Mouse (Mus musculus) limb, embryonic 10.5 days (tissue): ENCODE results near the gene Adamtsl1. TPM values are rescaled to one million over a fixed set of nuclear protein-coding genes. Genes with fewer than 3 reads are reported as not detected.

Experiments used
- DNase-seq: peaks from one replicate; pipeline ENCODE4 v3.0.0-alpha.2; 2017; ENCODE audit warnings: low spot score
- H3K27ac ChIP-seq: fragments of 300-500 bp; sonication (generic); 2 replicates; pipeline ENCODE4 v1.5.1; 2016; ENCODE audit warnings: mild to moderate bottlenecking
- H3K27me3 ChIP-seq: fragments of 300-500 bp; sonication (generic); 2 replicates; pipeline ENCODE4 v1.6.1; 2016; ENCODE audit warnings: low read depth, mild to moderate bottlenecking; ENCODE audit not compliant: poor library complexity, severe bottlenecking
- H3K36me3 ChIP-seq: fragments of 300-500 bp; sonication (generic); 2 replicates; pipeline ENCODE4 v1.6.1; 2016; ENCODE audit warnings: mild to moderate bottlenecking, moderate library complexity
- H3K4me1 ChIP-seq: fragments of 300-500 bp; sonication (generic); 2 replicates; pipeline ENCODE4 v1.6.1; 2016
- H3K4me3 ChIP-seq: fragments of 300-500 bp; sonication (generic); 2 replicates; pipeline ENCODE4 v1.5.1; 2016; ENCODE audit warnings: mild to moderate bottlenecking, moderate library complexity
- H3K9me3 ChIP-seq: fragments of 300-500 bp; sonication (generic); replicated peaks from 2 replicates; pipeline ENCODE4 v1.6.1; 2016; ENCODE audit warnings: mild to moderate bottlenecking
- WGBS: fragments of 180-500 bp; shearing (Covaris S2); methylation state at CpG from one replicate; pipeline ENCODE4 v1.1.7; 2016; 5-methylcytosine and 5-hydroxymethylcytosine counted together
- polyA plus RNA-seq: library from polyadenylated mRNA; unstranded; fragments of >200 nt; fragmentation: Nextera tagmentation; extraction: Ambion mirVana; gene quantifications from 2 replicates; pipeline ENCODE4 v1.2.1, GENCODE M21; 2016

Adamtsl1 gene
- polyA plus RNA-seq, 1 experiment from 2014 or later, result 3.7 TPM

GRCm38 (mm10) chr4:85695237-85695636 lies 181.3 kb downstream of the Adamtsl1 start:
- no peaks in the 10 kb centered on the region for H3K4me1 ChIP-seq
- DNase-seq, result no peak
- H3K9me3 ChIP-seq, result no peaks in the 10 kb centered on the region
- no peak overlapping the region for H3K27ac ChIP-seq
- H3K4me3 ChIP-seq, result no peak overlapping the region
- H3K36me3 ChIP-seq, result no peaks in the 10 kb centered on the region
- 91% methylated on average over 1 of the region's 1 CpGs for WGBS
- no peaks in the 10 kb centered on the region for H3K27me3 ChIP-seq

DNA sequence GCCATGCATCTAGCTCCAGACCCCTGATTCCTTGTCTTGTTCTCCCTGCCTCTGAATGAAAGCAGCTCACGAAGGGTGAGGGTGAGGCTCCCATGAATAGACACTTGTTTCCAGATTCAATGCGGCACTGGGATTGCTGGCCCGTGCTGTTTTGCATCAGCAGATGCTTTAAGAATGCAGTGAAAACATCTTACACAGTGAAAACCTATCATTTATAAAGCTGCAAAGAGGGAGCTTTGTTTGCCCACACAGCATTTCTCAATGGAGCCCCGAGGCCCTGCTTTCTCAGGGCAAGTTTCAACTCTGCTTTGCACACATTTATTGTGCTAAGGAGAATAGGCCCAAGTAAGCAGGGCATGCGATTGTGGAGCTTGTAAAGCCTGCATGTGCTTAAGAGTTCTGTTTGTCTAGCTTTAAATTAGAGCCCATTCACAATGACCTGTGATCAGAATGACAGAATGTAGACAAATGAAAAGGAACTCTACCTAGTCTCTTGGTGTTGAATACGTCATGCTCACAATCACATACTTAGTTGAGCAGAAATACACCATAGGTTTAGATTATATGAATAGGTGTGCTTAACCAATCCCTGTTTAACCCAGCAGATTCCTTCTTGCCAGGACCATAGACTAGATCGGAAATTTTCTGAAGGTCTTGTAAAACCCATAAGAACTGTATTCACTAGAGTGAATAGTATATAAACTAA lies 193.5 kb downstream of the Adamtsl1 start:
- H3K27ac ChIP-seq, result no peak overlapping the region
- H3K4me1 ChIP-seq, result no peaks in the 10 kb centered on the region
- no peak for DNase-seq
- no peaks in the 10 kb centered on the region for H3K9me3 ChIP-seq
- whole genome bisulfite sequencing, result 81% methylated on average over 7 of the region's 7 CpGs
- H3K27me3 ChIP-seq, result no peaks in the 10 kb centered on the region
- H3K36me3 ChIP-seq, result no peaks in the 10 kb centered on the region
- H3K4me3 ChIP-seq, result no peak overlapping the region

- Histone ChIP-seq H3K4me3 (no peak overlapping the region), H3K36me3 (no peaks in the 10 kb centered on the region), H3K9me3 (no peaks in the 10 kb centered on the region), H3K4me1 (no peaks in the 10 kb centered on the region), H3K27me3 (no peaks in the 10 kb centered on the region), H3K27ac (no peak overlapping the region)
- WGBS, result 93% methylated on average over 2 of the region's 2 CpGs
- DNase-seq, result no peak
These were observed 195.7 kb downstream of the Adamtsl1 start for GRCm38 (mm10) chr4:85709636-85710035.

DNA sequence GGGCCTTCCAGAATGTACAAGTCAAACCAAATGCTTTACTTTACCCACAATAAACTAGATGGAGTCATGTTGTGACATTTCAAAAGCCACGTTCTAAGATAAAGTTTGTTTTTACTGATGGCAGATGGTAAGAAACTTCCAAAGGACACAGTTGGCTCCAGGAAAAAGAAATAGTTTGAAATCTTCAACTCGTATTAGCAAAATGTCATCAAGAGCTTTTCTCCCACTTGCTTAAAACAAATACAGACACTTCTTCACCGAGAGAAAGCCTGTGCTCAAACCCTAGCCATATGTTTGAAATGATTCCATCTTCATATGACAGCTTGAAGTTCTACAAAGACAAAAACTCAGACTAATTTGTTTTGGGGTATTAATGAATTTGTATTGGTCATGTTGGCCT lies 211.0 kb downstream of the Adamtsl1 start:
- Histone ChIP-seq H3K36me3 (no peaks in the 10 kb centered on the region), H3K27ac (no peak overlapping the region), H3K9me3 (no peaks in the 10 kb centered on the region), H3K4me1 (no peaks in the 10 kb centered on the region), H3K27me3 (no peaks in the 10 kb centered on the region), H3K4me3 (no peak overlapping the region)
- no peak for DNase-seq
- 87% methylated on average over 3 of the region's 3 CpGs for WGBS

DNA sequence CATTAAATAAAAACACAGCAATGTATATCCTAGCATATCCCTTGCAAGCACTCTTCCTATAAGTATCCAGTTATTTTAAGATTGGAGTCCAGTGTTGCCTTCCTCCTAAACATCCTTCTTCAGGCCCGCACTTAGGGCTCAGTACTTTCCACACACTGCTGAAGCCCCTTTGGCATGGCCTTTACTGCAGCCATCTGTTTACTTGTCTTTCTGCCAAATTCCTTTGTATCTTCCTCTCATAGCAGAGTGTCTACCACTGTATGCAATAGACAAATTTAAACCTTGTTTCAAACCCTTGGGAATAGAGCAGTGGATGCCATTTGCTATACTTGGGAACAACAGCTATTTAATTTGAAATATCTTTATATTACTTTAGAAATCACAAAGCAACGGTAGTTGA lies 213.8 kb downstream of the Adamtsl1 start:
- Histone ChIP-seq H3K36me3 (no peaks in the 10 kb centered on the region), H3K27ac (no peak overlapping the region), H3K4me3 (no peak overlapping the region), H3K4me1 (no peaks in the 10 kb centered on the region), H3K9me3 (no peaks in the 10 kb centered on the region), H3K27me3 (no peaks in the 10 kb centered on the region)
- WGBS, result 86% methylated on average over 2 of the region's 2 CpGs
- no peak for DNase-seq

DNA sequence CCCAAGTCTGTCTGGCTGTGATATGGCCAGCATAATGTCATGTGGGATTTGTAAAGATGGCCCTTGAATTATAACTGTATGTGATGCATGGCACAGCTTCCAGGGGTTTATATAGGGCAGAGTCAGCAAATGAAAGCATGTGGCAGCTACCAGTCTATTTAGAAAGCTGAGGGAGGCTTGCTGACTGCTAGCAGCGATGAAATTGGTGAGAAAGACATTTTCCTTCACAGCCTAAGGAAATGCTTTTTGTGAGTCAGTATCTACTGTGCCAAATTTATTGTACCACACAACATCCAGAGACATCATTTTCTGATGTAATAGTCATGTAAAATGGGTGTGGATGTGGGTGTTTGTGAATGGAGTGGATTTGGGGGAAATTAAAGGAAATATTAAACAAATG lies 214.4 kb downstream of the Adamtsl1 start:
- H3K9me3 ChIP-seq, result no peaks in the 10 kb centered on the region
- no peaks in the 10 kb centered on the region for H3K36me3 ChIP-seq
- 91% methylated on average over 1 of the region's 1 CpGs for WGBS
- no peak overlapping the region for H3K4me3 ChIP-seq
- no peaks in the 10 kb centered on the region for H3K27me3 ChIP-seq
- H3K4me1 ChIP-seq, result no peaks in the 10 kb centered on the region
- no peak overlapping the region for H3K27ac ChIP-seq
- no peak for DNase-seq

GRCm38 (mm10) chr4:85740478-85740877 lies 226.5 kb downstream of the Adamtsl1 start:
- no peak for DNase-seq
- H3K27ac ChIP-seq, result no peak overlapping the region

DNA sequence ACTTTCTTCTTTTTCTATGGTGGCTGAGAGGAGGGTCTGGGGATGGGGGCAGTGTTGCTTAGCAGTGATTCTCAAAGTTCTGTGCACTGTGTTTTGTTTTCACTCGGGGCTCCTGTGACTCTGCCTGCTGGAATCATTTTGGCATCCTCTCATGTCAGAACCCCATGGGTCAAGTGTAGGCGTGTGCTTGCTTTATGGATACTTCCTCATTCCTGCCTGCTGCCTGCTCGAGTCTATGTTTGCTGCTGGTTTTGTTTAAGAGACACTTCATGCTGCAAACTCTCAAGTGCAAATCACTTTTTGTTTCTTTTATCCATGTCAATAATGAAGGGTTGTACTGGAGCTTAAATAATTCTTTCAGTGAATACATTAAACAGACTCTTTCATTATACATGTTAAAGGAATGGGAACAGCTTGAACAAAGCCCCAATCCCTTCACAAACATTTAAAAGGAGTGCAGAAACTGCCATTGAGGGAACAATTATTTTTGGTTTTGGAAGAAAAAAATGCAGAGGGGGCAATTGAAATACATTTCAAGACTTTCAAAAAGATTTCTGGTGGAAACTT lies 227.9 kb downstream of the Adamtsl1 start:
- 59% methylated on average over 3 of the region's 3 CpGs for WGBS
- Histone ChIP-seq H3K27ac (no peak overlapping the region), H3K4me1 (0 out of 2 replicates have a peak, but pooled peaks cover 3% of the 10 kb centered on the region), H3K36me3 (no peaks in the 10 kb centered on the region), H3K9me3 (no peaks in the 10 kb centered on the region), H3K27me3 (no peaks in the 10 kb centered on the region), H3K4me3 (no peak overlapping the region)
- no peak for DNase-seq

More at GRCm38 (mm10) chr4:85740478-85740877, 226.5 kb downstream of the Adamtsl1 start:
- H3K36me3 ChIP-seq, result no peaks in the 10 kb centered on the region
- 0 out of 2 replicates have a peak, but pooled peaks cover 3% of the 10 kb centered on the region for H3K4me1 ChIP-seq
- H3K9me3 ChIP-seq, result no peaks in the 10 kb centered on the region
- 81% methylated on average over 4 of the region's 4 CpGs for whole genome bisulfite sequencing
- H3K27me3 ChIP-seq, result no peaks in the 10 kb centered on the region
- H3K4me3 ChIP-seq, result no peak overlapping the region

DNA sequence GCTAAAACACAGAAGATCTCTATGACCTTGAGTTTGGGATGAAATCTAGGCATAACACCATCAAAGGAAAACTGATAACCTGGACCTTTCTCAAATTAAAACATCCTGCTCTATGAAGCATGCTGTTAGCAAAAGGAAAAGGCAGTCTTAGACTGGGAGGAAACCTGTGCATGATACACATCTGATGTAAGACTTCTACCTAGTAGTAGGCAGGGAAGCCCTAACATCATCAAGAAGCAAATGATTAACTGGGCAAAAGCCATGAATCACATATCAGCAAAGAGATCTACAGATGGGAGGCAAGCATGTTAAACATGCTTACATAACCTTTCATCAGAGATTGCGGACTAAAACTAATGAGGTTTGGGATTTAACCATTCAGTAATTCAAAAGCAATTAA lies 229.5 kb downstream of the Adamtsl1 start:
- Histone ChIP-seq H3K36me3 (no peaks in the 10 kb centered on the region), H3K4me3 (no peak overlapping the region), H3K4me1 (0 out of 2 replicates have a peak, but pooled peaks cover 3% of the 10 kb centered on the region), H3K9me3 (no peaks in the 10 kb centered on the region), H3K27me3 (no peaks in the 10 kb centered on the region), H3K27ac (no peak overlapping the region)
- 92% methylated on average over 1 of the region's 1 CpGs for WGBS
- DNase-seq, result no peak

GRCm38 (mm10) chr4:85762684-85763083 lies 248.7 kb downstream of the Adamtsl1 start:
- no peaks in the 10 kb centered on the region for H3K27me3 ChIP-seq
- no peaks in the 10 kb centered on the region for H3K9me3 ChIP-seq
- peaks cover 10% of the 10 kb centered on the region for H3K4me1 ChIP-seq
- DNase-seq, result no peak
- H3K4me3 ChIP-seq, result no peak overlapping the region
- 91% methylated on average over 3 of the region's 3 CpGs for WGBS
- no peaks in the 10 kb centered on the region for H3K36me3 ChIP-seq
- H3K27ac ChIP-seq, result no peak overlapping the region

- Histone ChIP-seq H3K4me3 (no peak overlapping the region), H3K36me3 (no peaks in the 10 kb centered on the region), H3K4me1 (peaks cover 17% of the 10 kb centered on the region), H3K27ac (no peak overlapping the region), H3K9me3 (no peaks in the 10 kb centered on the region), H3K27me3 (no peaks in the 10 kb centered on the region)
- no peak for DNase-seq
- WGBS, result 91% methylated on average over 5 of the region's 5 CpGs
These were observed 249.4 kb downstream of the Adamtsl1 start for GRCm38 (mm10) chr4:85763161-85764014.

DNA sequence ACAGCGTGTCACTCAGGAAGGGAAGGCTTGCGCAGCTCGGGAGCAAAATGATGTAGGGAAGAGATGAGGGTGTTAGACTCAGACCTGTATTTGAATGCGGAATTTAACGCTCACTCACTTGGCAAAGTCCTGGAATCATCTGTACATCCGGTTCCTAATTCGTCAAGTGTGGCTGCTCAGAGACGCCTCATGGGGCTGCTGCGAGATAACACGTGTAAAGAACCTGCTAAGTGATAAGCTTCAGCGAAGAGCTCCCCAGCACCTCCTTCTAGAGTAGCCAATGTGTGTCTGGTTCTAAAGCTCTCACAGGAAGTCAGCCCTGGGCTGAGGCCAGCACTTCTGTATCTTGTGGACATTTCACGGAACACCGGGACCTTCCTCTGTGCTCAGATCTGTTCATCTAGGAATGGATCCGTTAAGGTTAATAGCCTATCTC lies 250.1 kb downstream of the Adamtsl1 start:
- no peak overlapping the region for H3K27ac ChIP-seq
- H3K36me3 ChIP-seq, result no peaks in the 10 kb centered on the region
- no peak overlapping the region for H3K4me3 ChIP-seq
- peaks cover 22% of the 10 kb centered on the region for H3K4me1 ChIP-seq
- WGBS, result 95% methylated on average over 14 of the region's 14 CpGs
- no peaks in the 10 kb centered on the region for H3K9me3 ChIP-seq
- no peak for DNase-seq
- H3K27me3 ChIP-seq, result no peaks in the 10 kb centered on the region

- 88% methylated on average over 3 of the region's 3 CpGs for WGBS
These were observed 250.5 kb downstream of the Adamtsl1 start for GRCm38 (mm10) chr4:85764476-85764875.

More at GRCm38 (mm10) chr4:85764476-85764875, 250.5 kb downstream of the Adamtsl1 start:
- H3K4me1 ChIP-seq, result peaks cover 27% of the 10 kb centered on the region
- H3K36me3 ChIP-seq, result no peaks in the 10 kb centered on the region
- no peak overlapping the region for H3K27ac ChIP-seq
- H3K4me3 ChIP-seq, result no peak overlapping the region
- no peaks in the 10 kb centered on the region for H3K9me3 ChIP-seq
- no peaks in the 10 kb centered on the region for H3K27me3 ChIP-seq
- no peak for DNase-seq
